Mouse (Mus musculus): ENCODE data around the gene Gm45837. TPM values are rescaled to one million over a fixed set of nuclear protein-coding genes. Genes with fewer than 3 reads are reported as not detected.

Gene Gm45837
- polyA plus RNA-seq, 1 experiment: not detected

GRCm38 (mm10) chr7:101539774-101540173 is 129.1 kb downstream of the Gm45837 start:
- WGBS: 55% methylated on average over 9 of the region's 9 CpGs
- DNase-seq: no peak
- TF ChIP-seq POLR2A (IDR thresholded peaks at IDR 0.05; ENCODE audit: low read depth, low read length) (no peak), CTCF (conservative IDR thresholded peaks at IDR 0.05; ENCODE audit: insufficient read depth, insufficient read length, low read depth, low read length) (no peak)

GRCm38 (mm10) chr7:101540684-101541083 is 130.0 kb downstream of the Gm45837 start:
- 67% methylated on average over 5 of the region's 5 CpGs for WGBS
- H3K4me3 ChIP-seq (ENCODE audit: insufficient read depth, low read depth, low read length): no peak overlapping the region
- no peaks in the 10 kb centered on the region for H3K36me3 ChIP-seq (ENCODE audit: control insufficient read depth, insufficient read depth, low read length)
- H3K27me3 ChIP-seq (replicated peaks; ENCODE audit: control insufficient read depth, insufficient read depth, low read length): no peaks in the 10 kb centered on the region
- no peak overlapping the region for H3K27ac ChIP-seq (ENCODE audit: insufficient read depth, low read depth, low read length)
- DNase-seq: no peak
- TF ChIP-seq POLR2A (IDR thresholded peaks at IDR 0.05; ENCODE audit: low read depth, low read length): no peak
- TF ChIP-seq CTCF (conservative IDR thresholded peaks at IDR 0.05; ENCODE audit: insufficient read depth, insufficient read length, low read depth, low read length): no peak
- H3K4me1 ChIP-seq (ENCODE audit: control insufficient read depth, insufficient read depth, low read length): no peaks in the 10 kb centered on the region

More at GRCm38 (mm10) chr7:101539774-101540173, 129.1 kb downstream of the Gm45837 start:
- H3K4me1 ChIP-seq (ENCODE audit: control insufficient read depth, insufficient read depth, low read length): no peaks in the 10 kb centered on the region
- H3K4me3 ChIP-seq (ENCODE audit: insufficient read depth, low read depth, low read length): no peak overlapping the region
- no peaks in the 10 kb centered on the region for H3K27me3 ChIP-seq (replicated peaks; ENCODE audit: control insufficient read depth, insufficient read depth, low read length)
- H3K27ac ChIP-seq (ENCODE audit: insufficient read depth, low read depth, low read length): no peak overlapping the region
- no peaks in the 10 kb centered on the region for H3K36me3 ChIP-seq (ENCODE audit: control insufficient read depth, insufficient read depth, low read length)

- Histone ChIP-seq H3K27ac (ENCODE audit: insufficient read depth, low read depth, low read length) (no peak overlapping the region), H3K36me3 (ENCODE audit: control insufficient read depth, insufficient read depth, low read length) (no peaks in the 10 kb centered on the region), H3K27me3 (replicated peaks; ENCODE audit: control insufficient read depth, insufficient read depth, low read length) (no peaks in the 10 kb centered on the region), H3K4me1 (ENCODE audit: control insufficient read depth, insufficient read depth, low read length) (no peaks in the 10 kb centered on the region), H3K4me3 (ENCODE audit: insufficient read depth, low read depth, low read length) (no peak overlapping the region)
- TF ChIP-seq POLR2A (IDR thresholded peaks at IDR 0.05; ENCODE audit: low read depth, low read length): no peak
- peak; percentile 83 for TF ChIP-seq CTCF (conservative IDR thresholded peaks at IDR 0.05; ENCODE audit: insufficient read depth, insufficient read length, low read depth, low read length)
- peak; percentile 76 for DNase-seq
- WGBS: 3% methylated on average over 11 of the region's 11 CpGs
Observed at GRCm38 (mm10) chr7:101541132-101541531, 130.4 kb downstream of the Gm45837 start.

- H3K36me3 ChIP-seq (ENCODE audit: control insufficient read depth, insufficient read depth, low read length): no peaks in the 10 kb centered on the region
- H3K4me1 ChIP-seq (ENCODE audit: control insufficient read depth, insufficient read depth, low read length): no peaks in the 10 kb centered on the region
- H3K27ac ChIP-seq (ENCODE audit: insufficient read depth, low read depth, low read length): no peak overlapping the region
- WGBS: 51% methylated on average over 10 of the region's 10 CpGs
- no peak for DNase-seq
- TF ChIP-seq CTCF (conservative IDR thresholded peaks at IDR 0.05; ENCODE audit: insufficient read depth, insufficient read length, low read depth, low read length): no peak
- TF ChIP-seq POLR2A (IDR thresholded peaks at IDR 0.05; ENCODE audit: low read depth, low read length): no peak
- H3K4me3 ChIP-seq (ENCODE audit: insufficient read depth, low read depth, low read length): no peak overlapping the region
- no peaks in the 10 kb centered on the region for H3K27me3 ChIP-seq (replicated peaks; ENCODE audit: control insufficient read depth, insufficient read depth, low read length)
Observed at GRCm38 (mm10) chr7:101541734-101542133, 131.0 kb downstream of the Gm45837 start.

GRCm38 (mm10) chr7:101547651-101548050 is 137.0 kb downstream of the Gm45837 start:
- no peaks in the 10 kb centered on the region for H3K4me1 ChIP-seq (ENCODE audit: control insufficient read depth, insufficient read depth, low read length)
- 82% methylated on average over 3 of the region's 3 CpGs for WGBS
- no peak overlapping the region for H3K4me3 ChIP-seq (ENCODE audit: insufficient read depth, low read depth, low read length)
- H3K27ac ChIP-seq (ENCODE audit: insufficient read depth, low read depth, low read length): no peak overlapping the region
- H3K36me3 ChIP-seq (ENCODE audit: control insufficient read depth, insufficient read depth, low read length): no peaks in the 10 kb centered on the region
- TF ChIP-seq POLR2A (IDR thresholded peaks at IDR 0.05; ENCODE audit: low read depth, low read length) (no peak), CTCF (conservative IDR thresholded peaks at IDR 0.05; ENCODE audit: insufficient read depth, insufficient read length, low read depth, low read length) (no peak)
- no peaks in the 10 kb centered on the region for H3K27me3 ChIP-seq (replicated peaks; ENCODE audit: control insufficient read depth, insufficient read depth, low read length)
- DNase-seq: no peak

- Histone ChIP-seq H3K4me1 (ENCODE audit: control insufficient read depth, insufficient read depth, low read length) (no peaks in the 10 kb centered on the region), H3K36me3 (ENCODE audit: control insufficient read depth, insufficient read depth, low read length) (no peaks in the 10 kb centered on the region), H3K27me3 (replicated peaks; ENCODE audit: control insufficient read depth, insufficient read depth, low read length) (no peaks in the 10 kb centered on the region), H3K27ac (ENCODE audit: insufficient read depth, low read depth, low read length) (no peak overlapping the region), H3K4me3 (ENCODE audit: insufficient read depth, low read depth, low read length) (no peak overlapping the region)
- TF ChIP-seq CTCF (conservative IDR thresholded peaks at IDR 0.05; ENCODE audit: insufficient read depth, insufficient read length, low read depth, low read length): no peak
- TF ChIP-seq POLR2A (IDR thresholded peaks at IDR 0.05; ENCODE audit: low read depth, low read length): no peak
- WGBS: 75% methylated on average over 3 of the region's 3 CpGs
- no peak for DNase-seq
Observed at GRCm38 (mm10) chr7:101549266-101549665, 138.6 kb downstream of the Gm45837 start.

- WGBS: 63% methylated on average over 7 of the region's 7 CpGs
- no peak overlapping the region for H3K4me3 ChIP-seq (ENCODE audit: insufficient read depth, low read depth, low read length)
- no peaks in the 10 kb centered on the region for H3K4me1 ChIP-seq (ENCODE audit: control insufficient read depth, insufficient read depth, low read length)
- DNase-seq: no peak
- no peaks in the 10 kb centered on the region for H3K27me3 ChIP-seq (replicated peaks; ENCODE audit: control insufficient read depth, insufficient read depth, low read length)
- no peak for TF ChIP-seq CTCF (conservative IDR thresholded peaks at IDR 0.05; ENCODE audit: insufficient read depth, insufficient read length, low read depth, low read length)
- TF ChIP-seq POLR2A (IDR thresholded peaks at IDR 0.05; ENCODE audit: low read depth, low read length): no peak
- no peaks in the 10 kb centered on the region for H3K36me3 ChIP-seq (ENCODE audit: control insufficient read depth, insufficient read depth, low read length)
- no peak overlapping the region for H3K27ac ChIP-seq (ENCODE audit: insufficient read depth, low read depth, low read length)
Observed at GRCm38 (mm10) chr7:101550686-101551485, 140.2 kb downstream of the Gm45837 start.

All from kidney, adult 2 months (tissue).